Mouse (Mus musculus) cerebellum, postnatal 4 days (tissue): ENCODE measurements at regions not wholly inside any gene's neighbourhood (a gene's known extent, or its start where the extent isn't known, plus 50 kb on each side); places are given as distances from the start of the nearest gene placed in this dataset.

ENCODE experiments used
- DNase-seq, 2 experiments: peaks; one replicate each; pipeline ENCODE4 v3.0.0; 2022; ENCODE audit warnings: low spot score in 2 of 2, mixed read lengths in 1 of 2

DNA sequence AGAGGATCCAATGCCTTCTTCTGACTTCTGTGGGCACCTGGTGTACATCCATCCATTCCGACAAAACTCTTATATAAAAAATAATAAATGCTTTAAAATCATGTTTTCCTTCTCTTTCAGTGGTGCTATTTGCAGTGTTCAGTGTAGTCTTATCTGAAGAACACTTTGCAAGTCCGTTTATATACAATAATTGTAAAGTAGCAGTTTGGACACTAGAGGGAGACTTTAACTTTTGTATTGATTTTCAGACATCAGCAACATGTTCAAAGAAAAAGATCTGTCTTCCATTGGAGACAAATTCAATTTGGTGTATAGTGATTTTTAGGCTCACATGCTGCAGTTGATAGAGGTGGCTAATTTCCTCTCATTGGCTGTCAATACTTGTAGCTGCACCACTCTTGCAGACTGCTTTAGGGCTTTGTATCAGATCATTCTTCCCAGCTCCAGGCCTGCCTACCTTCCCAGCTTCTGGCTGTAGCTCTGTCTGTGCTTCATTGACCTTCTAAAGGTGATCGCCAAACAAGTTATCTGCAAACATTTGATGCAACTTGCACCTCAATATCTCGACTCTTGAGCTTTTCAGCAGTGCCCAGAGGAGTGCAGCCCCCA, 74.8 kb upstream of the Sult1c1 start:
- DNase-seq, result no peak

DNA sequence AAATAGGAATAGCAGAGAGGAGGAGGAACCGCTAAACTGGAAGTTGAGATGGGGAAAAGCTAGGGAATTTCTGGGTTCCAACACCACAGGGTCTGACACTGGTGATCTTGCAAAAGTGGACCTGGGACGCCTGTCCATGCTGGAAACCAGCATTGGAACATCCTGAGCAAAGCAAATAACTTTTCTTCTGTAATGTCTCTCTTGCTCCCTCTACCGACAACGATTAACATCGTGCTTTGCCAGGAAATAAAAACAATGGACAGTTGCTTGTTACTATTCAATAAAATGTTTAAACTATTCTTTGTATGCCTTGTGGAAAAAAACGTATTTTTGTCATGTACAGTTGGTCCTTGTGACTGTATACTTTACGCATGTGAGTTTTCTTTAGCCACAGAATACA, 70.8 kb upstream of the Sult1c1 start:
- DNase-seq, result peak in 1 of 2 experiments; percentile 3
